Comparison of ENCODE assay signal across 28 mouse cellular contexts in genomic region chr11:6697751-6698150, GRCm38 (mm10). TPM values are rescaled to one million over a fixed set of nuclear protein-coding genes. Genes with fewer than 3 reads are reported as not detected.
A peak's percentile ranks its signal among the peaks of the same experiment; 100 is the strongest.
DNase-seq lines count a peak whose midpoint lies in the region; ATAC-seq and TF ChIP-seq lines count a peak whose summit lies in the region.
"Had no signal": no experiment of that assay in that cellular context is flagged by ENCODE, and none has a peak within 500 bp of the region (broad histone marks: within the 10 kb centered on the region; RNA-seq: fewer than 3 reads in every experiment).

No protein-coding gene starts in this region.

- DNase-seq in embryonic facial prominence, embryonic 14.5 days (ENCODE audit: low spot score), result peak; percentile 73
- DNase-seq in embryonic facial prominence, embryonic 10.5 days (ENCODE audit: low spot score), result no peak
- DNase-seq in 3134 (ENCODE audit: extremely low read depth, insufficient read length, low spot score) (peak; percentile 43), ZHBTc4 (ENCODE audit: low read depth, low spot score) (peak; percentile 36)
- peak; percentile 8 for DNase-seq in skeletal muscle tissue, adult 2 months (ENCODE audit: low read depth, low spot score)
- no peak for DNase-seq in liver, postnatal 0 days
- DNase-seq in kidney, adult 8-10 months, result no peak
- DNase-seq: adrenal gland, postnatal 10 days; cerebellum, adult 11-12 months; cerebellum, adult 9-10 months; gastrocnemius, postnatal 36 days; heart, postnatal 10 days; heart, postnatal 4 days had no signal

- no peaks in the 10 kb centered on the region for H3K9me3 ChIP-seq in embryonic facial prominence, embryonic 14.5 days (ENCODE audit: control insufficient read depth, low read length)
- peaks cover 4% of the 10 kb centered on the region; the same call in 1 of the 2 replicates for H3K9me3 ChIP-seq in embryonic facial prominence, embryonic 10.5 days
- H3K9me3 ChIP-seq in liver, postnatal 0 days (ENCODE audit: low read length), result no peaks in the 10 kb centered on the region
- H3K9me3 ChIP-seq: embryonic facial prominence, embryonic 13.5 days; forebrain, embryonic 12.5 days; heart, embryonic 10.5 days; hindbrain, embryonic 13.5 days had no signal

- WGBS in embryonic facial prominence, embryonic 14.5 days, result 76% methylated on average over 10 of the region's 10 CpGs
- 94% methylated on average over 10 of the region's 10 CpGs for WGBS in embryonic facial prominence, embryonic 10.5 days
- WGBS in liver, postnatal 0 days (ENCODE audit: insufficient replicate concordance), result 80% methylated on average over 10 of the region's 10 CpGs

- H3K4me2 ChIP-seq in embryonic facial prominence, embryonic 14.5 days (ENCODE audit: low read depth, low read length), result no peak overlapping the region
- no peak overlapping the region for H3K4me2 ChIP-seq in liver, postnatal 0 days (ENCODE audit: low read depth, low read length)
- H3K4me2 ChIP-seq: embryonic facial prominence, embryonic 13.5 days; forebrain, embryonic 12.5 days; hindbrain, embryonic 13.5 days had no signal

- H3K9ac ChIP-seq in embryonic facial prominence, embryonic 14.5 days (ENCODE audit: low read depth, low read length), result no peak overlapping the region
- H3K9ac ChIP-seq in liver, postnatal 0 days (replicated peaks), result no peak overlapping the region
- H3K9ac ChIP-seq: embryonic facial prominence, embryonic 13.5 days; forebrain, embryonic 12.5 days; hindbrain, embryonic 13.5 days had no signal

- ATAC-seq in embryonic facial prominence, embryonic 14.5 days (ENCODE audit: low read depth), result no peak
- ATAC-seq in liver, postnatal 0 days, result no peak
- ATAC-seq in megakaryocyte, adult 5-6 weeks (ENCODE audit: poor library complexity, severe bottlenecking), result no peak
- ATAC-seq: forebrain, embryonic 16.5 days; hindbrain, postnatal 0 days had no signal

- no peak for TF ChIP-seq CTCF in liver, postnatal 0 days (IDR thresholded peaks at IDR 0.05; ENCODE audit: low read depth)

- no peaks in the 10 kb centered on the region for H3K27me3 ChIP-seq in embryonic facial prominence, embryonic 14.5 days (replicated peaks; ENCODE audit: control insufficient read depth, insufficient read depth, low read length)
- H3K27me3 ChIP-seq in embryonic facial prominence, embryonic 10.5 days (replicated peaks; ENCODE audit: low read depth, poor library complexity, severe bottlenecking), result no peaks in the 10 kb centered on the region
- no peaks in the 10 kb centered on the region for H3K27me3 ChIP-seq in liver, postnatal 0 days (ENCODE audit: insufficient read depth, low read length)
- H3K27me3 ChIP-seq: embryonic facial prominence, embryonic 13.5 days; forebrain, embryonic 12.5 days; hindbrain, embryonic 13.5 days had no signal

- no peak overlapping the region for H3K27ac ChIP-seq in embryonic facial prominence, embryonic 14.5 days (replicated peaks; ENCODE audit: low read depth, low read length)
- no peak overlapping the region for H3K27ac ChIP-seq in embryonic facial prominence, embryonic 10.5 days (replicated peaks)
- H3K27ac ChIP-seq in liver, postnatal 0 days (ENCODE audit: low read depth), result no peak overlapping the region
- H3K27ac ChIP-seq: embryonic facial prominence, embryonic 13.5 days; forebrain, embryonic 12.5 days; heart, embryonic 10.5 days; hindbrain, embryonic 13.5 days; hindbrain, postnatal 0 days had no signal

- no peak for TF ChIP-seq EP300 in liver, postnatal 0 days (IDR thresholded peaks at IDR 0.05; ENCODE audit: low read depth)

- H3K36me3 ChIP-seq in embryonic facial prominence, embryonic 14.5 days (ENCODE audit: control insufficient read depth, insufficient read depth, low read length), result no peaks in the 10 kb centered on the region
- H3K36me3 ChIP-seq in embryonic facial prominence, embryonic 10.5 days (replicated peaks), result no peaks in the 10 kb centered on the region
- H3K36me3 ChIP-seq in liver, postnatal 0 days (replicated peaks; ENCODE audit: insufficient read depth, low read length), result no peaks in the 10 kb centered on the region
- H3K36me3 ChIP-seq: embryonic facial prominence, embryonic 13.5 days; forebrain, embryonic 12.5 days; heart, embryonic 10.5 days; hindbrain, embryonic 13.5 days had no signal

- no peaks in the 10 kb centered on the region for H3K4me1 ChIP-seq in embryonic facial prominence, embryonic 14.5 days (ENCODE audit: control insufficient read depth, insufficient read depth, low read length)
- H3K4me1 ChIP-seq in embryonic facial prominence, embryonic 10.5 days, result no peaks in the 10 kb centered on the region
- no peaks in the 10 kb centered on the region for H3K4me1 ChIP-seq in liver, postnatal 0 days (ENCODE audit: insufficient read depth)
- H3K4me1 ChIP-seq: embryonic facial prominence, embryonic 13.5 days; forebrain, embryonic 12.5 days; heart, embryonic 10.5 days; hindbrain, embryonic 13.5 days had no signal

- H3K4me3 ChIP-seq in embryonic facial prominence, embryonic 14.5 days (ENCODE audit: low read depth, low read length), result no peak overlapping the region
- H3K4me3 ChIP-seq in embryonic facial prominence, embryonic 10.5 days, result no peak overlapping the region
- no peak overlapping the region for H3K4me3 ChIP-seq in liver, postnatal 0 days (ENCODE audit: low read depth, low read length)
- H3K4me3 ChIP-seq: embryonic facial prominence, embryonic 13.5 days; erythroblast, embryonic 14.5 days; forebrain, embryonic 12.5 days; heart, embryonic 10.5 days; hindbrain, embryonic 13.5 days had no signal

RNA-seq across cellular contexts. Expression of gene Ramp3, which starts 39.4 kb away (rescaled TPM):
- polyA plus RNA-seq in embryonic facial prominence, embryonic 14.5 days (2014; fragmentation: Nextera tagmentation; extraction: Ambion mirVana), result 12.2 and 15.1 TPM in 2 replicates
- polyA plus RNA-seq in embryonic facial prominence, embryonic 10.5 days (2016; fragmentation: Nextera tagmentation; extraction: Ambion mirVana), result 5.0 and 5.1 TPM in 2 replicates
- polyA plus RNA-seq in liver, postnatal 0 days (2015; fragmentation: Nextera tagmentation; extraction: Ambion mirVana), result 0.20 and 0.28 TPM in 2 replicates
- 0.30 TPM in 1 of 2 replicates, not detected in the other for total RNA-seq in megakaryocyte, adult 5-6 weeks (2015)
- total RNA-seq in megakaryocyte, adult 5-6 weeks (2017), result 0.11 TPM in 1 of 2 replicates, not detected in the other
- polyA plus RNA-seq: erythroblast, embryonic 14.5 days had no signal

RNA-seq across cellular contexts. Expression of gene Wap, which starts 59.3 kb away (rescaled TPM):
- polyA plus RNA-seq in embryonic facial prominence, embryonic 14.5 days (2014; fragmentation: Nextera tagmentation; extraction: Ambion mirVana), result not detected in 2 replicates
- polyA plus RNA-seq in embryonic facial prominence, embryonic 10.5 days (2016; fragmentation: Nextera tagmentation; extraction: Ambion mirVana), result not detected in 2 replicates
- polyA plus RNA-seq in liver, postnatal 0 days (2015; fragmentation: Nextera tagmentation; extraction: Ambion mirVana), result not detected in 2 replicates
- not detected in 2 replicates for total RNA-seq in megakaryocyte, adult 5-6 weeks (2015)
- not detected in 2 replicates for total RNA-seq in megakaryocyte, adult 5-6 weeks (2017)
- total RNA-seq: adrenal gland, postnatal 10 days; adrenal gland, postnatal 4 days; CH12.LX; gastrocnemius, adult 8-10 months; gastrocnemius, postnatal 36 days; heart, adult 18-20 months; heart, postnatal 10 days; heart, postnatal 4 days; hindbrain, postnatal 0 days had no signal
- polyA plus RNA-seq: cortical plate, adult 2 months; embryonic facial prominence, embryonic 13.5 days; erythroblast, embryonic 14.5 days; forebrain, embryonic 12.5 days; forebrain, embryonic 16.5 days; heart, embryonic 10.5 days; heart, embryonic 14.5 days; hindbrain, embryonic 13.5 days; hindbrain, postnatal 0 days; intestine, embryonic 14.5 days had no signal

Comparison
In these comparisons a context has a peak if more than half of its experiments do, and no peak if none do; other contexts are left out.
1. DNase-seq: peak in embryonic facial prominence, embryonic 14.5 days (single experiment), 3134 (single experiment), ZHBTc4 (single experiment) and skeletal muscle tissue, adult 2 months (single experiment); none in embryonic facial prominence, embryonic 10.5 days (single experiment), liver, postnatal 0 days (single experiment) and kidney, adult 8-10 months (0 of 2).